Mouse (Mus musculus): ENCODE measurements around the gene Naxd. TPM values are rescaled to one million over a fixed set of nuclear protein-coding genes. Genes with fewer than 3 reads are reported as not detected.
A peak's percentile ranks its signal among the peaks of the same experiment; 100 is the strongest.

Gene Naxd
- total and polyA plus RNA-seq, 3 experiments: 38.2 to 78.6 (median 56.3) TPM

DNA sequence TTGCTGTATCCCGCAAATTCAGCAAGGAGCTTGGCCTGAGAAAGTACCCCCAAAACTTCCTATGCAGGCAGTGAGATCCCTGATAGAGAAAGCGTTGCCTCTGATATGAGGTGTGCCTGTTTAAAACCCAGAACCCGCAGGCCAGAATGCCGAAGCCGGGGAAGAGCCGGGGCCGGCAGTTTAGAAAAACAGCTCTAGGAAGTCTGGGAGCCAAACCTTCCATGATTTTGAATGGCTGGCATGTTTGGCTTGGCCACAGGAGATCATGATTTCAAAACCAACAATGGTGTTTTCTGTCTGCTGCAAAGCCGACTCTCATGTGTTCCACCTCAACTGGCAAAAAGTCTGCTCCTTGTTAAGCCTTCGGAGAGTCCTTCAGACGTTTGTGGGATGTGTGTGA lies 55.1 kb downstream of the Naxd start:
- no peak for ATAC-seq (ENCODE audit: extremely low read depth, insufficient number of reproducible peaks, low FRiP score, poor library complexity, severe bottlenecking)

DNA sequence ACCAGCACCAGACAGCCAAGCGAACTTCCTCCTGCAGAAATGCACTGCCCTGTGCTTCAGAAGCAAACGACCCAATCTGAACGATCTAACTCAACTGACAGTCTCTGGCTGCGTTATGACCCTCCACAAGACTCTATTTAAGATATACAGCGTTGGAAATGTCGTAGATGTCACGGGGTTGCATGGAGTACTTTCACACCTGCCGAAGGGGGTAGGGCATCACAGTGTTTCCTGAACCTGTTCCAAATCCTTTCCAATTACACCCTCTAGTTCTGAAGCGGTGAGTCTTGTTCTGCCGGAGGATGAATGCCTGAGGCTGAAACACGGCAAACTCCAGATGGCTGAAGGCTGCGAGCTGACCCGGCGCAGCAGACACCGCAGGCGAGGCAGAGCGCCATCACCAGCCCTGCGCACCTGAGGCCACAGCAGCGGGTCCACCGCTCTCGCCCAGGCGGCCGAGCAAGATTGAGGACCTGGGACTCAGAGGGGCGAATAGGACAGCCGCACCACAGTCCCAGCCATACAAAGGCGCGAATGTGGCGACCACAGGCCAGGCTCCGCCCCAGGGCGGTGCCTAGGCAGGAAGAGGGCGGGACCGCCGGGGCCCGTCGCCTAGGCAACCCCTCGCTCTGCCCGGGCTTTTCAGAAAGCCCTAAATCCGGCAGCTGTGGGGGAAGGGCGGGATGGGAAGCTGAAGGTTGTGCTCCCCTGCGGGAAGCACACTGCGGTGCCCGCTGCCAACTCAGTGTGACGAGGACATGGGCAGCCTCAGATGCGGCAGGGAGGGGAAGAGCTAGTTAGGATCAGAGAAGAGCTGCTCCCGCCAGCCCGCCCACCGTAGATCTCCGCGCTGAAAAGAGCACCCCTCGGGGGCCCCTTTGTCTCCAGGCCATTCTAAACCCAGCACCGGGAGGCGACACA lies 57.8 kb downstream of the Naxd start, which contains the start of gene Ing1:
Gene Ing1, plus strand, starts transcription at position 773 of the 921 bp plus-strand sequence.
- Histone ChIP-seq H3K4me3 (ENCODE audit: low read depth, low read length) (peak within 1 kb of the TSS; percentile 85), H3K27me3 (ENCODE audit: insufficient read depth, low read length) (no peaks in the 10 kb centered on the region), H3K36me3 (replicated peaks) (peaks cover 8% of the 10 kb centered on the region), H3K9me3 (replicated peaks) (0 out of 2 replicates have a peak, but pooled peaks cover 2% of the 10 kb centered on the region), H3K4me1 (ENCODE audit: insufficient read depth, low read depth, low read length) (peaks cover 49% of the 10 kb centered on the region)
- no peak for TF ChIP-seq POLR2AphosphoS5 (IDR thresholded peaks at IDR 0.05; ENCODE audit: insufficient replicate concordance, low read depth, low read length)
- TF ChIP-seq GATA1 (IDR thresholded peaks at IDR 0.05; ENCODE audit: borderline replicate concordance, low read length): no peak
- no peak for TF ChIP-seq TAL1 (conservative IDR thresholded peaks at IDR 0.05; ENCODE audit: low read depth, low read length)
- no peak for TF ChIP-seq GATA2 (IDR thresholded peaks at IDR 0.05; ENCODE audit: borderline replicate concordance, low read depth, low read length)
- TF ChIP-seq CTCF (IDR thresholded peaks at IDR 0.05; ENCODE audit: low read depth, low read length): no peak
- ATAC-seq (ENCODE audit: extremely low read depth, insufficient number of reproducible peaks, low FRiP score, poor library complexity, severe bottlenecking) (peak; percentile 32), DNase-seq (ENCODE audit: low spot score) (peak; percentile 83)

More for the DNA sequence above, 55.1 kb downstream of the Naxd start:
- H3K9me3 ChIP-seq (replicated peaks): 0 out of 2 replicates have a peak, but pooled peaks cover 2% of the 10 kb centered on the region
- H3K4me1 ChIP-seq (ENCODE audit: insufficient read depth, low read depth, low read length): peaks cover 49% of the 10 kb centered on the region
- TF ChIP-seq GATA2 (IDR thresholded peaks at IDR 0.05; ENCODE audit: borderline replicate concordance, low read depth, low read length) (no peak), GATA1 (IDR thresholded peaks at IDR 0.05; ENCODE audit: borderline replicate concordance, low read length) (no peak), TAL1 (conservative IDR thresholded peaks at IDR 0.05; ENCODE audit: low read depth, low read length) (no peak), POLR2AphosphoS5 (IDR thresholded peaks at IDR 0.05; ENCODE audit: insufficient replicate concordance, low read depth, low read length) (no peak), CTCF (IDR thresholded peaks at IDR 0.05; ENCODE audit: low read depth, low read length) (no peak)
- no peak for DNase-seq (ENCODE audit: low spot score)
- H3K27me3 ChIP-seq (ENCODE audit: insufficient read depth, low read length): no peaks in the 10 kb centered on the region
- H3K36me3 ChIP-seq (replicated peaks): peaks cover 25% of the 10 kb centered on the region
- H3K4me3 ChIP-seq (ENCODE audit: low read depth, low read length): no peak overlapping the region

DNA sequence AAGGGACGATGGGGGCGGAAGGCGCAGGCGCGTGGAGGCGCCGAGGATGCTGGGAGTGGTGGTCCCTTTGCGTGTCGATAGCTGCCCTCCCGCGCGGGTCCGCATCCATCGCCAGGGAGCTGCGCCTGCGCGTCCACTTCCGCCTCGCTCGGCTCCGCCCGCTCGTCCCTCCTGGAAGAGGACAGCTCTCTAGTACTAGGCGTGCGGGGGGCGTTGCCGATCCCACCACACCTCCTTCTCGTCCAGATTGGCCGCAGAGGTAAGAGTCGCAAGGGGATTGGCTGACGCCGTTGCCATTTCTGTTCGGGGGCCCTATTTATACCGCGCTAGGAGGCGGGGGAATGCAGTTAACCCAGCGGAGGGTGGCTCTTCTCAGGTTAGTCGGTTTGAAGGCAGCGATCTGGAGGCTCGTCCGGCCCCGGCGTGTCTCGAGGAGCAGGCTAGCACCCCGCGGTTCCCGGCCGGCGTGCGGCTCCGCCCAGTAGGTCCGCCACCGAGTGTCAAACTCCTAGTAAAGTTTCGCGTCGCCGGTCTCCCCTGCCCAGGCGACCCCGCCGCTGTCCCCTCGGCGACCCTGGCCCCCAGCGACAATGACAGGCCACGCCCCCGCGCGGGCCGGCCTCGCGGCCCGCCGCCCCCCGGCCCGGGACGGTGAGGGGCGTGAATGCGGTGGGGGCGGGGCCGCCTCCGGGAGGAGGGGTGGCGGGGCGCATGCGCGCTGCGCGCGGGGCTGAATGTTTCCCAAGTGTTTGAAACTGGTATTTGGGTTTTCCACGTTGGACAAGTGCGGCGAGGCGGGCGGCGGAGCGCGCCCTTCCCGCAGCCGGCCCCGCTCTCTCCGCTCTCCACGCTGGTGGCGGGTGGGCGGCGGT lies 58.6 kb downstream of the Naxd start:
- Histone ChIP-seq H3K4me3 (ENCODE audit: low read depth, low read length) (peak overlapping the region; percentile 85), H3K4me1 (ENCODE audit: insufficient read depth, low read depth, low read length) (peaks cover 48% of the 10 kb centered on the region), H3K27me3 (ENCODE audit: insufficient read depth, low read length) (no peaks in the 10 kb centered on the region), H3K36me3 (replicated peaks) (peaks cover 17% of the 10 kb centered on the region), H3K9me3 (replicated peaks) (0 out of 2 replicates have a peak, but pooled peaks cover 2% of the 10 kb centered on the region)
- ATAC-seq (ENCODE audit: extremely low read depth, insufficient number of reproducible peaks, low FRiP score, poor library complexity, severe bottlenecking) (peak; percentile 72), DNase-seq (ENCODE audit: low spot score) (peak; percentile 98)
- no peak for TF ChIP-seq CTCF (IDR thresholded peaks at IDR 0.05; ENCODE audit: low read depth, low read length)
- TF ChIP-seq POLR2AphosphoS5 (IDR thresholded peaks at IDR 0.05; ENCODE audit: insufficient replicate concordance, low read depth, low read length): peak; percentile 94

DNA sequence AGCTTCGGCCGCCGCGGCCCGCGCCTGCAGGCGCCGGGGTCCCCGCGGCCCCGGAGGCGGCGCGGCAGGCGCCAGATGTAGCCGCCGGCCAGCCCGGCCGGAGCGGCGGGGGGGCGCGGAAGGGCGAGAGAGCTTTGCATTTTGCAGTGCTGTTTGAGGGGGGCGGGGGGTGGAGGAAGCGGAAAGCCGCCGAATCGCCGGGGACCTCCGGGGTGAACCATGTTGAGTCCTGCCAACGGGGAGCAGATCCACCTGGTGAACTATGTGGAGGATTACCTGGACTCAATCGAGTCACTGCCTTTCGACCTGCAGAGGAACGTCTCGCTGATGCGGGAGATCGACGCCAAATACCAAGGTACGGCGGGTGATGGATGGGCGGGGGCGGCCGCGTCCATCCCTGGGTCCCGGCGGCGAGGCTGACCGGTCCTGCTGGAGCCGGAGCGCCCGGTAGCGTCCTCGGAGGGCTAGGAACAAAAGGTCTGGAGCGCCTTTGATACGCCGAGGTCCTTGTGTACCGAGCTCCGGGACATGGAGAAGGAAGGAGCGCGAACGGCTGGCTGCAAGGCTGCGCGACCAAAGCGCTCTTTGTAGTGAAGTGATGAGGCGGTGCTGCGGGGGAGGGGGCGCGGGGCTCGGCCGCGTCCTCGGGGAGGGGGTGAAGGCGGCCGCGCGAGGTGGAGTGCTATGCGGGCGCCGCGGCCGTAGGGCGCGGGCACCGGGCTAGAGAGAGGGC lies 59.6 kb downstream of the Naxd start:
- TF ChIP-seq GATA1 (IDR thresholded peaks at IDR 0.05; ENCODE audit: borderline replicate concordance, low read length): no peak
- no peak for TF ChIP-seq GATA2 (IDR thresholded peaks at IDR 0.05; ENCODE audit: borderline replicate concordance, low read depth, low read length)
- no peak for TF ChIP-seq CTCF (IDR thresholded peaks at IDR 0.05; ENCODE audit: low read depth, low read length)
- no peak for TF ChIP-seq POLR2AphosphoS5 (IDR thresholded peaks at IDR 0.05; ENCODE audit: insufficient replicate concordance, low read depth, low read length)
- TF ChIP-seq TAL1 (conservative IDR thresholded peaks at IDR 0.05; ENCODE audit: low read depth, low read length): no peak
- ATAC-seq (ENCODE audit: extremely low read depth, insufficient number of reproducible peaks, low FRiP score, poor library complexity, severe bottlenecking): no peak
- peak; percentile 37 for DNase-seq (ENCODE audit: low spot score)
- Histone ChIP-seq H3K9me3 (replicated peaks) (peaks cover 8% of the 10 kb centered on the region), H3K4me1 (ENCODE audit: insufficient read depth, low read depth, low read length) (peaks cover 44% of the 10 kb centered on the region), H3K4me3 (ENCODE audit: low read depth, low read length) (peak overlapping the region; percentile 85), H3K27me3 (ENCODE audit: insufficient read depth, low read length) (no peaks in the 10 kb centered on the region; the same call in 1 of the 2 replicates), H3K36me3 (replicated peaks) (peaks cover 26% of the 10 kb centered on the region)

- Histone ChIP-seq H3K27me3 (ENCODE audit: insufficient read depth, low read length) (no peaks in the 10 kb centered on the region; the same call in 1 of the 2 replicates), H3K9me3 (replicated peaks) (peaks cover 9% of the 10 kb centered on the region), H3K4me3 (ENCODE audit: low read depth, low read length) (peak overlapping the region; percentile 85), H3K36me3 (replicated peaks) (peaks cover 30% of the 10 kb centered on the region), H3K4me1 (ENCODE audit: insufficient read depth, low read depth, low read length) (peaks cover 40% of the 10 kb centered on the region)
- no peak for TF ChIP-seq GATA2 (IDR thresholded peaks at IDR 0.05; ENCODE audit: borderline replicate concordance, low read depth, low read length)
- TF ChIP-seq TAL1 (conservative IDR thresholded peaks at IDR 0.05; ENCODE audit: low read depth, low read length): no peak
- TF ChIP-seq CTCF (IDR thresholded peaks at IDR 0.05; ENCODE audit: low read depth, low read length): no peak
- no peak for TF ChIP-seq POLR2AphosphoS5 (IDR thresholded peaks at IDR 0.05; ENCODE audit: insufficient replicate concordance, low read depth, low read length)
- TF ChIP-seq GATA1 (IDR thresholded peaks at IDR 0.05; ENCODE audit: borderline replicate concordance, low read length): no peak
- ATAC-seq (ENCODE audit: extremely low read depth, insufficient number of reproducible peaks, low FRiP score, poor library complexity, severe bottlenecking) (no peak), DNase-seq (ENCODE audit: low spot score) (no peak)
These were observed 60.1 kb downstream of the Naxd start for GRCm38 (mm10) chr8:11557424-11557767.
